Mouse (Mus musculus) ES-E14 (cell line): ENCODE measurements around the gene Olfr172. TPM values are rescaled to one million over a fixed set of nuclear protein-coding genes. Genes with fewer than 3 reads are reported as not detected.

ENCODE experiments used
- DNase-seq: peaks from one replicate; pipeline ENCODE4 v3.0.0-alpha.2; 2013; ENCODE audit warnings: low read depth, low spot score
- H3K27ac ChIP-seq: 2 replicates; pipeline ENCODE4 v1.5.1; 2012; ENCODE audit warnings: low read depth, mild to moderate bottlenecking, low read length, moderate library complexity, mixed read lengths; ENCODE audit not compliant: poor library complexity, insufficient read depth, severe bottlenecking
- H3K36me3 ChIP-seq: 2 replicates; pipeline ENCODE4 v1.6.1; 2012; ENCODE audit warnings: mild to moderate bottlenecking, low read length, moderate library complexity, mixed read lengths; ENCODE audit not compliant: control insufficient read depth, poor library complexity, insufficient read depth, severe bottlenecking
- H3K4me1 ChIP-seq, 2 experiments: fragments of 150-350 bp in 1 of 2; sonication (generic) in 1 of 2; 2 replicates each; pipeline ENCODE4 v1.6.1; 2012; ENCODE audit warnings: low read length in 2 of 2, mild to moderate bottlenecking in 1 of 2, mixed read lengths in 1 of 2; ENCODE audit not compliant: control insufficient read depth in 2 of 2, insufficient read depth in 2 of 2, poor library complexity in 1 of 2
- H3K4me3 ChIP-seq, 2 experiments: fragments of 150-350 bp in 1 of 2; sonication (generic) in 1 of 2; 2 replicates each; pipeline ENCODE4 v1.5.1; 2012; ENCODE audit warnings: low read length in 2 of 2, low read depth in 1 of 2, mild to moderate bottlenecking in 1 of 2, mixed read lengths in 1 of 2; ENCODE audit not compliant: insufficient read depth in 1 of 2, poor library complexity in 1 of 2, severe bottlenecking in 1 of 2
- H3K9ac ChIP-seq: 2 replicates; pipeline ENCODE4 v1.6.1; 2012; ENCODE audit warnings: low read depth, mild to moderate bottlenecking, low read length, mixed read lengths; ENCODE audit not compliant: poor library complexity, insufficient read depth, severe bottlenecking
- H3K9me3 ChIP-seq: fragments of 150-350 bp; sonication (generic); 2 replicates; pipeline ENCODE4 v1.6.1; 2012; ENCODE audit warnings: low read depth, mild to moderate bottlenecking, low read length; ENCODE audit not compliant: control insufficient read depth, insufficient read depth
- CHD2 ChIP-seq: IDR thresholded peaks from 2 replicates; pipeline ENCODE4 v1.6.1; 2014; ENCODE audit warnings: mild to moderate bottlenecking, low read depth, low read length, inconsistent platforms
- HCFC1 ChIP-seq: IDR thresholded peaks from 2 replicates; pipeline ENCODE4 v1.6.1; 2012; ENCODE audit warnings: low read length, inconsistent platforms, borderline replicate concordance; ENCODE audit not compliant: insufficient read depth
- MAFK ChIP-seq: IDR thresholded peaks from 2 replicates; pipeline ENCODE4 v1.6.1; 2014; ENCODE audit warnings: mild to moderate bottlenecking, low read depth, low read length, inconsistent platforms; ENCODE audit not compliant: insufficient read depth
- ZC3H11A ChIP-seq: IDR thresholded peaks from 2 replicates; pipeline ENCODE4 v1.6.1; 2012; ENCODE audit warnings: low read depth, mild to moderate bottlenecking, inconsistent platforms, low read length, borderline replicate concordance
- ZNF384 ChIP-seq: IDR thresholded peaks from 2 replicates; pipeline ENCODE4 v1.6.1; 2012; ENCODE audit warnings: low read depth, low read length, inconsistent platforms
- in situ Hi-C, 2 experiments: fragments of 600-800 bp; cut with MboI; formaldehyde crosslinking; loops; one replicate each; pipeline ENCODE4 v1.15.1; 2025; ENCODE audit warnings: low sequenced_read_pairs in 2 of 2, inconsistent platforms in 1 of 2; ENCODE audit not compliant: unreplicated experiment in 2 of 2
- total RNA-seq: library from RNA; depleted of rRNA; stranded (reverse); fragments of 300-350 nt; gene quantifications from 2 replicates; pipeline ENCODE4 v1.2.3, GENCODE M21; 2012

The Olfr172 gene
- total RNA-seq, 1 experiment, result not detected

- Histone ChIP-seq H3K4me3 (no peak overlapping the region), H3K4me1 (no peaks in the 10 kb centered on the region), H3K9ac (no peak overlapping the region), H3K36me3 (no peaks in the 10 kb centered on the region), H3K27ac (no peak overlapping the region), H3K9me3 (no peaks in the 10 kb centered on the region)
- DNase-seq, result no peak
- in situ Hi-C loops, result no loop called here
- TF ChIP-seq ZNF384, result no peak
- no peak for TF ChIP-seq HCFC1
- no peak for TF ChIP-seq ZC3H11A
- TF ChIP-seq CHD2, result no peak
- no peak for TF ChIP-seq MAFK
Observed at GRCm38 (mm10) chr16:58740751-58741150, 22.2 kb downstream of the Olfr172 start.

- no peak overlapping the region for H3K4me3 ChIP-seq
- TF ChIP-seq ZNF384 (no peak), ZC3H11A (no peak), CHD2 (no peak), HCFC1 (no peak)
- no peak overlapping the region for H3K27ac ChIP-seq
- no peaks in the 10 kb centered on the region for H3K4me1 ChIP-seq
- in situ Hi-C loops, result no loop called here
- DNase-seq, result no peak
- H3K9me3 ChIP-seq, result no peaks in the 10 kb centered on the region
- H3K36me3 ChIP-seq, result no peaks in the 10 kb centered on the region; the same call in 1 of the 2 replicates
- H3K9ac ChIP-seq, result no peak overlapping the region
Observed at GRCm38 (mm10) chr16:58738800-58739199, 24.2 kb downstream of the Olfr172 start.

DNA sequence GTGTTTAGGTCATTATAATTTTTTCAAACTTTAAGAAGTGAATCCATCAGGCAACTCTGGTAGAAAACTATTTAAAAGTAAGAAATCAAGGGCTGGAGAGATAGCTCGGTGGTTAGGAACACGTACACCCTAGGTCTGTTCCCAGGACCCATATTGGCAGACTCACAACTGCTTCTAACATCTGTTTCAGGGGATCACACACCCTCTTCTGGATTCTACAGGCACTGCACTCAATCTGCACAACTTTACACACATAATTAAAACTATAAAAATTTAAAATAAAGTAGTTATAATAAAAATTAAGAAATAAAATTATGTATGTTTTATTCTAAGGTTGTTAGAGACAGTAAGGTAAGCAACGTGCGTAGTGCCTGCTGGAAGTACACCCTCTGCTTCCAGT, 24.8 kb downstream of the Olfr172 start:
- no peaks in the 10 kb centered on the region; the same call in 1 of the 2 replicates for H3K36me3 ChIP-seq
- H3K27ac ChIP-seq, result no peak overlapping the region
- H3K4me3 ChIP-seq, result no peak overlapping the region
- no peaks in the 10 kb centered on the region for H3K4me1 ChIP-seq
- no peak for DNase-seq
- in situ Hi-C loops, result no loop called here
- no peaks in the 10 kb centered on the region for H3K9me3 ChIP-seq
- no peak overlapping the region for H3K9ac ChIP-seq
- no peak for TF ChIP-seq ZC3H11A
- TF ChIP-seq ZNF384, result no peak
- no peak for TF ChIP-seq HCFC1
- TF ChIP-seq CHD2, result no peak
- no peak for TF ChIP-seq MAFK

DNA sequence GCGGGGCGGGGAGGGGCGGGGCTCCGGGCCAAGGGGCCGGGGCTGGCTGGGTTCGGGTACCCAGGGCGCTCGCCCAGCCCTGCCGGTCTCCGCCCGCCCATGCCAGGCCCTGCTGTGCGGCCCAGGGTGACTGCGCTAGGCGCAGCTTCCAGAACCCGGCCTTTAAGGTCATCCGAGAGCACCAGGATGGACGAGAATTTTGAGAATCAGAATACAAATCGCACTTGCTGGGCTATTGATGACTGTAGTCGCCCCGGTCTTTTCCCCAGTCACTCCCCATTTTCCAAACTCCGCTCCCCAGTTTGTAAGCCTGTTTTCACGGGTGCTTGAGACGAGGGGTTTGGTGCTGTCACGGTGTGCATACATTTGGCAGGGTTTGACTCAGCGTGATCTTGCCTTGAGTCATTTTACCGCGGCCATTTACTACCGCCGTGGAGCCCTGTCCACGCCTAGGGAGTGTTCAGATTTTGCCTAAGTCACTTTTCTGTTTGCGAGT, 34.8 kb downstream of the Olfr172 start:
- no peaks in the 10 kb centered on the region for H3K9me3 ChIP-seq
- TF ChIP-seq CHD2 (no peak), MAFK (no peak), ZNF384 (no peak), HCFC1 (no peak), ZC3H11A (no peak)
- H3K4me1 ChIP-seq, result no peaks in the 10 kb centered on the region
- H3K36me3 ChIP-seq, result peaks cover 8% of the 10 kb centered on the region; the same call in 1 of the 2 replicates
- DNase-seq, result no peak
- peak overlapping the region; percentile 67 to 93 for H3K4me3 ChIP-seq
- in situ Hi-C loops, result no loop called here
- peak overlapping the region; percentile 24; the same call in 1 of the 2 replicates for H3K27ac ChIP-seq
- H3K9ac ChIP-seq, result peak overlapping the region; percentile 77
